9 mouse cellular contexts compared by ENCODE assay signal in the genomic region with DNA sequence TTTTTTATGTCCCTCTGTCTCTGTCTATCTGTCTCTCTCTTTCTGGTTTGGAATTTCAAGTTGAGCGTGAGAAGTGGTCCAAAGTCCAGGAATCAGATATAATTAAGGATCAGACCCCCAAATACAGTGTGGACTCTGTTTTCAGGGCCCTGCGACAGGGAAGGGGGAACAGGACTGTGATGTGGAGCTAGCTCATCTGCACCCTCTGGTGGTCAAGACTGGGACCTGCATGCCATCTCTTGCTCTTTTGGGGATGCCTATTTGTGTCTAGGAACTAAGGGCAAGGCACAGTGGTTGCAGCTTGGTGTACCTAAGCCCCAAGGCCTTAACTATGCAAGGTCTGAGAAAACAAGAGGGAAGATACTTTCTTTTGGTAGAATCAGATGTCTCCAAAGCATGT. TPM values are rescaled to one million over a fixed set of nuclear protein-coding genes. Genes with fewer than 3 reads are reported as not detected.
DNase-seq lines count a peak whose midpoint lies in the region; ATAC-seq lines count a peak whose summit lies in the region.
"Had no signal": no experiment of that assay in that cellular context is flagged by ENCODE, and none has a peak within 500 bp of the region (broad histone marks: within the 10 kb centered on the region; RNA-seq: fewer than 3 reads in every experiment).

No protein-coding gene starts in this region.

- H3K4me1 ChIP-seq in heart, embryonic 11.5 days (ENCODE audit: control insufficient read depth, insufficient read depth, low read length): no peaks in the 10 kb centered on the region

- H3K36me3 ChIP-seq in heart, embryonic 11.5 days (ENCODE audit: control insufficient read depth, insufficient read depth, low read length): no peaks in the 10 kb centered on the region; the same call in 1 of the 2 replicates

- peak; percentile 80 for DNase-seq in heart, adult 8-10 months (ENCODE audit: low spot score)
- DNase-seq in Muller cell, postnatal 12 days (ENCODE audit: inconsistent ontology term): peak; percentile 74
- DNase-seq in cerebellum, postnatal 36 days: peak; percentile 74 to 80
- peak; percentile 57 for DNase-seq in gastrocnemius, postnatal 25 days
- peak; percentile 73 to 88 for DNase-seq in layer of hippocampus, postnatal 14 days (ENCODE audit: low spot score in 2 of 2)
- peak; percentile 68 to 84 for DNase-seq in lung, postnatal 4 days
- peak; percentile 67 to 80 for DNase-seq in spleen, postnatal 10 days (ENCODE audit: low spot score in 2 of 2)

- H3K4me3 ChIP-seq in heart, embryonic 11.5 days (ENCODE audit: low read depth, low read length): no peak overlapping the region
- H3K4me3 ChIP-seq: neural tube, embryonic 13.5 days had no signal

- no peak overlapping the region for H3K27ac ChIP-seq in heart, embryonic 11.5 days (ENCODE audit: low read depth, low read length)
- H3K27ac ChIP-seq: neural tube, embryonic 13.5 days had no signal

- no peak overlapping the region for H3K9ac ChIP-seq in heart, embryonic 11.5 days (ENCODE audit: low read depth, low read length)
- H3K9ac ChIP-seq: neural tube, embryonic 13.5 days had no signal

- ATAC-seq in heart, embryonic 11.5 days (replicated peaks; ENCODE audit: insufficient number of reproducible peaks, low FRiP score, low TSS enrichment): no peak

- H3K9me3 ChIP-seq in heart, embryonic 11.5 days (replicated peaks; ENCODE audit: control insufficient read depth, low read length): no peaks in the 10 kb centered on the region
- H3K9me3 ChIP-seq: neural tube, embryonic 13.5 days had no signal

- H3K4me2 ChIP-seq in heart, embryonic 11.5 days: no peak overlapping the region
- H3K4me2 ChIP-seq: neural tube, embryonic 13.5 days had no signal

- H3K27me3 ChIP-seq in heart, embryonic 11.5 days (ENCODE audit: control insufficient read depth, insufficient read depth, low read length): no peaks in the 10 kb centered on the region

- WGBS in heart, embryonic 11.5 days (ENCODE audit: insufficient replicate concordance): 13% methylated on average over 2 of the region's 2 CpGs

RNA-seq across cellular contexts. Expression of a gene that starts 15.4 kb away (rescaled TPM):
- total RNA-seq in heart, adult 8-10 months (2022): under 1 TPM in 2 of 4 experiments, not detected in 2; 0.22 to 0.35 TPM
- 0.14 TPM in 1 of 2 replicates, not detected in the other for polyA plus RNA-seq in heart, embryonic 11.5 days (2014; fragmentation: Nextera tagmentation; extraction: Ambion mirVana)
- not detected for total RNA-seq in gastrocnemius, postnatal 25 days (2021)
- total RNA-seq in layer of hippocampus, postnatal 14 days (2021): 1 to 10 TPM; 1.1 to 1.4 TPM

RNA-seq across cellular contexts. Expression of a gene that starts 15.5 kb away (rescaled TPM):
- 10 to 100 TPM; 22.3 to 37.6 (median 30.1) TPM for total RNA-seq in heart, adult 8-10 months (2022)
- 16.0 and 16.5 TPM in 2 replicates for polyA plus RNA-seq in heart, embryonic 11.5 days (2014; fragmentation: Nextera tagmentation; extraction: Ambion mirVana)
- total RNA-seq in gastrocnemius, postnatal 25 days (2021): 1 to 10 TPM; 3.4 to 6.6 TPM
- total RNA-seq in layer of hippocampus, postnatal 14 days (2021): 1 to 10 TPM; 3.5 to 5.1 TPM
